ENCODE assay signal across 8 mouse cellular contexts in genomic region chr7:34438903-34439302, GRCm38 (mm10). TPM values are rescaled to one million over a fixed set of nuclear protein-coding genes. Genes with fewer than 3 reads are reported as not detected.
A peak's percentile ranks its signal among the peaks of the same experiment; 100 is the strongest.
DNase-seq lines count a peak whose midpoint lies in the region; ATAC-seq lines count a peak whose summit lies in the region.

No protein-coding gene starts in this region.

- no peaks in the 10 kb centered on the region for H3K36me3 ChIP-seq in forebrain, embryonic 14.5 days (ENCODE audit: control insufficient read depth, insufficient read depth, low read length)
- no peaks in the 10 kb centered on the region for H3K36me3 ChIP-seq in forebrain, embryonic 15.5 days

- H3K27me3 ChIP-seq in forebrain, embryonic 14.5 days (replicated peaks; ENCODE audit: control insufficient read depth, insufficient read depth, low read length), result no peaks in the 10 kb centered on the region
- no peaks in the 10 kb centered on the region for H3K27me3 ChIP-seq in forebrain, embryonic 15.5 days

- no peak overlapping the region for H3K9ac ChIP-seq in forebrain, embryonic 14.5 days (ENCODE audit: low read length)
- no peak overlapping the region for H3K9ac ChIP-seq in forebrain, embryonic 15.5 days (replicated peaks)

- no peak overlapping the region for H3K4me2 ChIP-seq in forebrain, embryonic 14.5 days (ENCODE audit: low read length)
- no peak overlapping the region for H3K4me2 ChIP-seq in forebrain, embryonic 15.5 days (replicated peaks)

- H3K27ac ChIP-seq in forebrain, embryonic 14.5 days (ENCODE audit: low read depth, low read length), result no peak overlapping the region
- H3K27ac ChIP-seq in forebrain, embryonic 15.5 days (replicated peaks), result no peak overlapping the region

- no peak overlapping the region for H3K4me3 ChIP-seq in forebrain, embryonic 14.5 days (ENCODE audit: low read depth, low read length)
- no peak overlapping the region for H3K4me3 ChIP-seq in forebrain, embryonic 15.5 days

- no peaks in the 10 kb centered on the region for H3K4me1 ChIP-seq in forebrain, embryonic 14.5 days (ENCODE audit: control insufficient read depth, insufficient read depth, low read length)
- H3K4me1 ChIP-seq in forebrain, embryonic 15.5 days, result no peaks in the 10 kb centered on the region

- no peaks in the 10 kb centered on the region for H3K9me3 ChIP-seq in forebrain, embryonic 14.5 days (replicated peaks; ENCODE audit: control insufficient read depth, low read length)
- no peaks in the 10 kb centered on the region for H3K9me3 ChIP-seq in forebrain, embryonic 15.5 days

- peak; percentile 75 for DNase-seq in forebrain, embryonic 14.5 days (ENCODE audit: low spot score)
- peak; percentile 13 for DNase-seq in layer of hippocampus, adult 9-10 months (ENCODE audit: low spot score)
- DNase-seq in layer of hippocampus, postnatal 36 days, result no peak
- peak; percentile 56 for DNase-seq in MN1 (ENCODE audit: low spot score)
- DNase-seq in layer of hippocampus, postnatal 10 days (ENCODE audit: low spot score in 2 of 2), result peak; percentile 6 to 34
- no peak for DNase-seq in yolk sac, embryonic 10.5 days (ENCODE audit: low spot score)

- ATAC-seq in forebrain, embryonic 14.5 days, result no peak
- ATAC-seq in forebrain, embryonic 15.5 days (replicated peaks), result no peak
- no peak for ATAC-seq in inflammation-experienced regulatory T-cells, adult 6 months

- 38% methylated on average over 6 of the region's 6 CpGs for WGBS in forebrain, embryonic 14.5 days
- 36% methylated on average over 6 of the region's 6 CpGs for WGBS in forebrain, embryonic 15.5 days

RNA-seq across cellular contexts. Expression of gene Lsm14a, which starts 45.8 kb away (rescaled TPM):
- 50.0 and 54.7 TPM in 2 replicates for polyA plus RNA-seq in forebrain, embryonic 14.5 days (2014; fragmentation: Nextera tagmentation; extraction: Ambion mirVana)
- polyA plus RNA-seq in forebrain, embryonic 15.5 days (2015; fragmentation: Nextera tagmentation; extraction: Ambion mirVana), result 76.7 and 77.7 TPM in 2 replicates
- total RNA-seq in layer of hippocampus, postnatal 36 days (2021), result 10 to 100 TPM; 84.8 to 85.5 TPM
- total RNA-seq in layer of hippocampus, postnatal 10 days (2021), result 10 to 100 TPM; 67.9 to 72.7 TPM
- 10 to 100 TPM; 40.0 to 47.5 (median 41.5) TPM for polyA plus RNA-seq in inflammation-experienced regulatory T-cells, adult 6 months (2017; shearing (Covaris generic))

Comparison
In these comparisons a context has a peak if more than half of its experiments do, and no peak if none do; other contexts are left out.
1. DNase-seq: peak in forebrain, embryonic 14.5 days (single experiment), layer of hippocampus, adult 9-10 months (single experiment), MN1 (single experiment) and layer of hippocampus, postnatal 10 days (2 of 2); none in layer of hippocampus, postnatal 36 days (0 of 2) and yolk sac, embryonic 10.5 days (single experiment).